Mouse (Mus musculus) midbrain, postnatal 0 days (tissue): Measurements from ENCODE around the gene Rhox3e. TPM values are rescaled to one million over a fixed set of nuclear protein-coding genes. Genes with fewer than 3 reads are reported as not detected.
"Not testable (repeated sequence)": the region's sequence is repeated elsewhere in the genome, so short reads cannot be mapped to it uniquely, and the experiment has no call there.

Experiments used
- ATAC-seq: fragments of 200-750 bp; cut with Nextera tagmentation; 2 replicates; pipeline ENCODE4 v1.8.0; 2017; ENCODE audit warnings: moderate number of reproducible peaks, mild to moderate bottlenecking, moderate TSS enrichment, moderate library complexity; ENCODE audit not compliant: low FRiP score
- DNase-seq: peaks from one replicate; pipeline ENCODE4 v3.0.0-alpha.2; 2015; ENCODE audit warnings: low spot score
- H3K27ac ChIP-seq: fragments of 300-500 bp; sonication (generic); 2 replicates; pipeline ENCODE4 v1.5.1; 2014; ENCODE audit warnings: low read depth, mild to moderate bottlenecking, low read length, mixed read lengths
- H3K27me3 ChIP-seq: fragments of 300-500 bp; sonication (generic); 2 replicates; pipeline ENCODE4 v1.6.1; 2014; ENCODE audit warnings: low read length, control low read depth, mixed read lengths; ENCODE audit not compliant: insufficient read depth
- H3K36me3 ChIP-seq: fragments of 300-500 bp; sonication (generic); 2 replicates; pipeline ENCODE4 v1.6.1; 2014; ENCODE audit warnings: low read length, control low read depth, mixed read lengths; ENCODE audit not compliant: insufficient read depth
- H3K4me1 ChIP-seq: fragments of 300-500 bp; sonication (generic); 2 replicates; pipeline ENCODE4 v1.6.1; 2014; ENCODE audit warnings: mild to moderate bottlenecking, control low read depth, antibody characterized with exemption, low read length, mixed read lengths; ENCODE audit not compliant: insufficient read depth
- H3K4me2 ChIP-seq: fragments of 300-500 bp; sonication (generic); 2 replicates; pipeline ENCODE4 v1.6.1; 2014; ENCODE audit warnings: low read depth, mild to moderate bottlenecking, low read length, mixed read lengths; ENCODE audit not compliant: poor library complexity, severe bottlenecking
- H3K4me3 ChIP-seq: fragments of 300-500 bp; sonication (generic); 2 replicates; pipeline ENCODE4 v1.5.1; 2014; ENCODE audit warnings: low read depth, mild to moderate bottlenecking, low read length, moderate library complexity
- H3K9ac ChIP-seq: fragments of 300-500 bp; sonication (generic); replicated peaks from 2 replicates; pipeline ENCODE4 v1.6.1; 2014; ENCODE audit warnings: mild to moderate bottlenecking, low read length, moderate library complexity, mixed read lengths; ENCODE audit not compliant: poor library complexity, severe bottlenecking
- H3K9me3 ChIP-seq: fragments of 300-500 bp; sonication (generic); 2 replicates; pipeline ENCODE4 v1.6.1; 2016; ENCODE audit warnings: low read length, control low read depth
- WGBS: fragments of 180-500 bp; shearing (Covaris S2); extraction: QIAGEN DNeasy Blood & Tissue Kit; methylation state at CpG from one replicate; pipeline ENCODE4 v1.1.7; 2014; 5-methylcytosine and 5-hydroxymethylcytosine counted together
- polyA plus RNA-seq: library from polyadenylated mRNA; unstranded; fragments of >200 nt; fragmentation: Nextera tagmentation; extraction: Ambion mirVana; gene quantifications from 2 replicates; pipeline ENCODE4 v1.2.1, GENCODE M21; 2015
- total RNA-seq: library from RNA; depleted of rRNA; stranded (reverse); fragments of >200 nt; gene quantifications from 2 replicates; pipeline ENCODE4 v1.2.3, GENCODE M21; 2014; rRNA removed

The Rhox3e gene
- total RNA-seq: not detected in 2 replicates
- polyA plus RNA-seq: not detected in 2 replicates

DNA sequence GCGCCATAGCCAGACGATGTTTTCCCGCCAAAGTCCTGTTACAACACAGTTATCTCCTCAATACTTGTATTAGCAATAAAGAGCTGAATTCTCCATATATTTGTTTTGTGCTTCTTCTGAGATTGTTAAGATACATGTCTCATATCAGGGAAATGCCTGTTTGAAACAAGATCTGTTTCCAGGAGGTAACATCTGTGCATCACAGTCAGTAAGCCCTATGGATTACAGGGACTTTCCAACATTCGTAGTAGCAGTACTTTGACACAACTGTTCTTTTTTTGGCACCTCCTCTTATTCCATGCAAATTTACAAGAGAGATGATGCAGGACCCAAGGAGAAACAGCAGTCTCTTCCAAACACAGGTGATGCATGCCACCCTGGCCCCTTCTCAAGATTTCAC, at the start of gene Rhox3e:
Gene Rhox3e, plus strand, starts transcription at position 301 of the 400 bp plus-strand sequence.
- not testable (repeated sequence) for H3K27me3 ChIP-seq, H3K9ac ChIP-seq, H3K4me1 ChIP-seq, H3K4me2 ChIP-seq, H3K9me3 ChIP-seq, ATAC-seq, H3K4me3 ChIP-seq, H3K27ac ChIP-seq, DNase-seq, H3K36me3 ChIP-seq
- WGBS: no CpG with 5 or more reads among the region's 4 CpGs

DNA sequence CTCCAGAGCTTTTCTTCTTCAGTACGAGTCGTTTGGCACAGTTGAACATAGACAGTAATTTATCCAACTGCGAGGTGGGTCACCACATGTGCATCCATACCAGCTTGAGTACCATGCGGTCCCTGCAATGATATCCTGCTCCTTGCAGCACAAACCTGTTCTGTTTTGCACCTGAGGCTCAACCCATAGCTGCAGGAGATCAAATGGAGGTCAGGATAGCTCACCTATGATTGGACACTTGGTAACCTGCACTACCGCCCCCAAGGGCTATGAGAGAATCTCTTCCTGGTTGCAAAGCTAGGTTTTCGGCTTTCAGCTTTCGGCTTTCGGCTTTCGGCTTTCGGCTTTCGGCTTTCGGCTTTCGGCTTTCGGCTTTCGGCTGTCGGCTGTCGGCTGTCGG, 27.8 kb upstream of the Rhox3e start, which contains the start of gene Rhox4d:
Gene Rhox4d, plus strand, starts transcription at position 301 of the 400 bp plus-strand sequence.
- H3K27me3 ChIP-seq, DNase-seq, ATAC-seq, H3K9me3 ChIP-seq, H3K4me2 ChIP-seq, H3K9ac ChIP-seq, H3K27ac ChIP-seq, H3K4me1 ChIP-seq, H3K4me3 ChIP-seq, H3K36me3 ChIP-seq: not testable (repeated sequence)
- WGBS: 88% methylated on average over 14 of the region's 18 CpGs

DNA sequence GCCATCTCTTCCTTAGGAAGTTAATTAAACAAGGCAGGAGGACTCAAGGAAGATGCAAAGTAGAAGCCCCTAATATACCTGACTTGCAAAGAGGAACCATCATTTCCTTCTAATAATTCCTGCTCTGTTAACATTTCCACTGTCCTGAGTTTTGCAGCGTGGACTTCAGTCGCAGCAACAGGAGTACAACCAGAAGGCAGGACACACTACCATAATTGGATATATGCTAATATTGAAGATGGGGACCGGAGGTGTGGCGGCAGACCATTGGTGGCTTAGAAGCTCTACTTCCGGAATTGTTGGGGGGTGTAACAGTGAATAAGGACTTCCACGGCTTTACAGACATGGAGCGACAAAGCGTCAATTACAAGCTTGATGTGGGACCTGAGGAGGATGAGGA, 11.7 kb upstream of the Rhox3e start, which contains the start of gene Rhox2e:
Gene Rhox2e, plus strand, starts transcription at position 301 of the 400 bp plus-strand sequence.
- not testable (repeated sequence) for H3K36me3 ChIP-seq, ATAC-seq, DNase-seq, H3K9ac ChIP-seq, H3K4me1 ChIP-seq, H3K27ac ChIP-seq, H3K4me3 ChIP-seq, H3K4me2 ChIP-seq, H3K27me3 ChIP-seq, H3K9me3 ChIP-seq
- WGBS: 95% methylated on average over 2 of the region's 8 CpGs

DNA sequence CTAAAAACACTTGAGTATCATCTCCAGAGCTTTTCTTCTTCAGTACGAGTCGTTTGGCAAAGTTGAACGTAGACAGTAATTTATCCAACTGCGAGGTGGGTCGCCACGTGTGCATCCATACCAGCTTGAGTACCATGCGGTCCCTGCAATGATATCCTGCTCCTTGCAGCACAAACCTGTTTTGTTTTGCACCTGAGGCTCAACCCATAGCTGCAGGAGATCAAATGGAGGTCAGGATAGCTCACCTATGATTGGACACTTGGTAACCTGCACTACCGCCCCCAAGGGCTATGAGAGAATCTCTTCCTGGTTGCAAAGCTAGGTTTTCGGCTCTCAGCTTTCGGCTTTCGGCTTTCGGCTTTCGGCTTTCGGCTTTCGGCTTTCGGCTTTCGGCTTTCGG, 15.3 kb downstream of the Rhox3e start, which contains the start of gene Rhox4e:
Gene Rhox4e, plus strand, starts transcription at position 301 of the 400 bp plus-strand sequence.
- not testable (repeated sequence) for H3K9me3 ChIP-seq, H3K27me3 ChIP-seq, ATAC-seq, H3K9ac ChIP-seq, H3K4me3 ChIP-seq, H3K27ac ChIP-seq, H3K4me2 ChIP-seq, H3K4me1 ChIP-seq, DNase-seq, H3K36me3 ChIP-seq
- WGBS: 96% methylated on average over 10 of the region's 18 CpGs

DNA sequence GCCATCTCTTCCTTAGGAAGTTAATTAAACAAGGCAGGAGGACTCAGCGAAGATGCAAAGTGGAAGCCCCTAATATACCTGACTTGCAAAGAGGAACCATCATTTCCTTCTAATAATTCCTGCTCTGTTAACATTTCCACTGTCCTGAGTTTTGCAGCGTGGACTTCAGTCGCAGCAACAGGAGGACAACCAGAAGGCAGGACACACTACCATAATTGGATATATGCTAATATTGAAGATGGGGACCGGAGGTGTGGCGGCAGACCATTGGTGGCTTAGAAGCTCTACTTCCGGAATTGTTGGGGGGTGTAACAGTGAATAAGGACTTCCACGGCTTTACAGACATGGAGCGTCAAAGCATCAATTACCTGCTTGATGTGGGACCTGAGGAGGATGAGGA, 29.3 kb downstream of the Rhox3e start, which contains the start of gene Rhox2f:
Gene Rhox2f, plus strand, starts transcription at position 301 of the 400 bp plus-strand sequence.
- ATAC-seq, DNase-seq, H3K27ac ChIP-seq, H3K4me1 ChIP-seq, H3K27me3 ChIP-seq, H3K4me3 ChIP-seq, H3K4me2 ChIP-seq, H3K36me3 ChIP-seq, H3K9ac ChIP-seq, H3K9me3 ChIP-seq: not testable (repeated sequence)
- 92% methylated on average over 6 of the region's 8 CpGs for WGBS

DNA sequence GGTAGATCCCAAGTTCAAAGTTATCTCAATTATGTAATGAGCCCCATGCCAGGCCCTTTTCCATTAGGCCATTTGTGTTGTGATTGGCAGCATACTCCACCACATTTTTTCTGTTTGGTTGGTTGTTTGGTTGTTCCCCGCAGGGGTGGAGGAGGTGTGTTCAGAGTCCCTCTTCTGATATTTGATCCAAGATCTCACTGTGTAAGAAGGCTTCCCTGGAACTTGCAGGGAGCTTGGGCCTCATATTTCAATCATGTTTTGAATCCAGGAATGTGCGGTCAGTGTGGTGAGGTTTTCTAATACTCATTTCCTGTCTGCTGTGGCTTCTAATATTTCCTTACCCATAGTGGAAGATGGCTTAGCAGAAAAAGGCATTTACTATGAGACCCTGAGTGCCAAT, 30.8 kb downstream of the Rhox3e start:
- WGBS: 58% methylated on average over 2 of the region's 2 CpGs
- H3K9me3 ChIP-seq, H3K27me3 ChIP-seq, H3K27ac ChIP-seq, H3K4me1 ChIP-seq, DNase-seq, H3K36me3 ChIP-seq, H3K9ac ChIP-seq, H3K4me3 ChIP-seq, ATAC-seq, H3K4me2 ChIP-seq: not testable (repeated sequence)

DNA sequence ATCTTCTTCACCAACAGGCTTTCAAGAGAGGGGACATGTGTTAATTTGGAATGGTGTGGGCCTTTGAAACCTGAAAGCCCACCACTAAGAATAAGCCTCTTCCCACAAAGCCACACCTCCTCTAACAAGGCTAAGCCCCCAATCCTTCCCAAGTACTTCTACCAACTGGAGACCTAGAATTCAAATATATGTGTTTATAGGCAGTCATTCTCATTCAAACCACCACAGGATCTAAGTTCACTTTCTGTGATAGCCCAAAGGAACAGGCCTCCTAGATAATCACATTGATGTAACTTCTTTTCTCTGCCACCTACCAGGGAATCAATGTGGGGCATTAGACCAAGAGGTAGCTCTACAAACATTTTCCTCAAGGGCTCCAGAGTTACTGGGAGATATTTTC, 38.9 kb downstream of the Rhox3e start, which contains the start of gene Rhox3f:
Gene Rhox3f, plus strand, starts transcription at position 301 of the 400 bp plus-strand sequence.
- not testable (repeated sequence) for H3K4me1 ChIP-seq, H3K9me3 ChIP-seq, H3K27me3 ChIP-seq, DNase-seq, H3K4me2 ChIP-seq, H3K27ac ChIP-seq, H3K9ac ChIP-seq, H3K4me3 ChIP-seq, H3K36me3 ChIP-seq, ATAC-seq

Other genes starting within 250 kb of the Rhox3e start
- gene Rhox3a2, start 162.0 kb upstream of the Rhox3e start, total RNA-seq: not detected in 2 replicates
- gene Rhox3a2, start 162.0 kb upstream of the Rhox3e start, polyA plus RNA-seq: not detected in 2 replicates
- not detected in 2 replicates for gene Rhox4a2, start 151.2 kb upstream of the Rhox3e start, total RNA-seq
- gene Rhox4a2, start 151.2 kb upstream of the Rhox3e start, polyA plus RNA-seq: not detected in 2 replicates
- not detected in 2 replicates for gene Rhox2b, start 130.0 kb upstream of the Rhox3e start, total RNA-seq
- gene Rhox2b, start 130.0 kb upstream of the Rhox3e start, polyA plus RNA-seq: not detected in 2 replicates
- gene Rhox4b, start 109.5 kb upstream of the Rhox3e start, total RNA-seq: not detected in 2 replicates
- not detected in 2 replicates for gene Rhox4b, start 109.5 kb upstream of the Rhox3e start, polyA plus RNA-seq
- not detected in 2 replicates for gene Rhox2c, start 88.3 kb upstream of the Rhox3e start, total RNA-seq
- gene Rhox2c, start 88.3 kb upstream of the Rhox3e start, polyA plus RNA-seq: not detected in 2 replicates
- gene Rhox3c, start 83.4 kb upstream of the Rhox3e start, total RNA-seq: not detected in 2 replicates
- gene Rhox3c, start 83.4 kb upstream of the Rhox3e start, polyA plus RNA-seq: not detected in 2 replicates
- gene Rhox4c, start 61.7 kb upstream of the Rhox3e start, total RNA-seq: not detected in 2 replicates
- gene Rhox4c, start 61.7 kb upstream of the Rhox3e start, polyA plus RNA-seq: not detected in 2 replicates
- gene Rhox2d, start 48.6 kb upstream of the Rhox3e start, total RNA-seq: not detected in 2 replicates
- gene Rhox2d, start 48.6 kb upstream of the Rhox3e start, polyA plus RNA-seq: not detected in 2 replicates
- not detected in 2 replicates for gene Rhox4d, start 27.7 kb upstream of the Rhox3e start, total RNA-seq
- not detected in 2 replicates for gene Rhox4d, start 27.7 kb upstream of the Rhox3e start, polyA plus RNA-seq
- not detected in 2 replicates for gene Rhox2e, start 11.6 kb upstream of the Rhox3e start, total RNA-seq
- gene Rhox2e, start 11.6 kb upstream of the Rhox3e start, polyA plus RNA-seq: 0.20 TPM in 1 of 2 replicates, not detected in the other
- not detected in 2 replicates for gene Rhox4e, start 15.4 kb downstream of the Rhox3e start, total RNA-seq
- gene Rhox4e, start 15.4 kb downstream of the Rhox3e start, polyA plus RNA-seq: not detected in 2 replicates
- not detected in 2 replicates for gene Rhox2f, start 29.4 kb downstream of the Rhox3e start, total RNA-seq
- not detected in 2 replicates for gene Rhox2f, start 29.4 kb downstream of the Rhox3e start, polyA plus RNA-seq
- not detected in 2 replicates for gene Rhox3f, start 39.0 kb downstream of the Rhox3e start, total RNA-seq
- gene Rhox3f, start 39.0 kb downstream of the Rhox3e start, polyA plus RNA-seq: not detected in 2 replicates
- not detected in 2 replicates for gene Rhox4f, start 65.7 kb downstream of the Rhox3e start, total RNA-seq
- not detected in 2 replicates for gene Rhox4f, start 65.7 kb downstream of the Rhox3e start, polyA plus RNA-seq
- not detected in 2 replicates for gene Rhox3g, start 86.6 kb downstream of the Rhox3e start, total RNA-seq
- gene Rhox3g, start 86.6 kb downstream of the Rhox3e start, polyA plus RNA-seq: not detected in 2 replicates
- gene Rhox2g, start 101.5 kb downstream of the Rhox3e start, total RNA-seq: not detected in 2 replicates
- not detected in 2 replicates for gene Rhox2g, start 101.5 kb downstream of the Rhox3e start, polyA plus RNA-seq
- gene Rhox4g, start 109.3 kb downstream of the Rhox3e start, total RNA-seq: not detected in 2 replicates
- not detected in 2 replicates for gene Rhox4g, start 109.3 kb downstream of the Rhox3e start, polyA plus RNA-seq
- not detected in 2 replicates for gene Rhox3h, start 126.7 kb downstream of the Rhox3e start, total RNA-seq
- gene Rhox3h, start 126.7 kb downstream of the Rhox3e start, polyA plus RNA-seq: not detected in 2 replicates
- gene Rhox2h, start 131.3 kb downstream of the Rhox3e start, total RNA-seq: not detected in 2 replicates
- gene Rhox2h, start 131.3 kb downstream of the Rhox3e start, polyA plus RNA-seq: not detected in 2 replicates